Mouse (Mus musculus) gastrocnemius, adult 2 months (tissue): ENCODE results near the gene Rc3h1. TPM values are rescaled to one million over a fixed set of nuclear protein-coding genes. Genes with fewer than 3 reads are reported as not detected.

Experiments used
- DNase-seq: peaks from one replicate; pipeline ENCODE4 v3.0.0; 2022
- H3K27ac ChIP-seq: fragments of 200-600 bp; 2 replicates; pipeline ENCODE4 v1.8.1; 2022; ENCODE audit warnings: mild to moderate bottlenecking
- H3K4me3 ChIP-seq: fragments of 200-600 bp; 2 replicates; pipeline ENCODE4 v1.8.1; 2022; ENCODE audit warnings: mild to moderate bottlenecking, moderate library complexity
- CTCF ChIP-seq: fragments of 200-600 bp; IDR thresholded peaks from 2 replicates; pipeline ENCODE4 v1.8.1; 2022; ENCODE audit warnings: antibody characterized with exemption, mild to moderate bottlenecking, moderate library complexity
- intact Hi-C: fragments of 180-260 bp; cut with DNase I; formaldehyde crosslinking; loops from one replicate; pipeline ENCODE4 v1.15.1; 2025
- total RNA-seq, 2 experiments: library from RNA; stranded (reverse); gene quantifications; 2 replicates each; pipeline ENCODE4 v1.2.3; 2021

Rc3h1 gene
- total RNA-seq, 2 experiments from 2014 or later = 31.0 to 32.5 TPM

DNA sequence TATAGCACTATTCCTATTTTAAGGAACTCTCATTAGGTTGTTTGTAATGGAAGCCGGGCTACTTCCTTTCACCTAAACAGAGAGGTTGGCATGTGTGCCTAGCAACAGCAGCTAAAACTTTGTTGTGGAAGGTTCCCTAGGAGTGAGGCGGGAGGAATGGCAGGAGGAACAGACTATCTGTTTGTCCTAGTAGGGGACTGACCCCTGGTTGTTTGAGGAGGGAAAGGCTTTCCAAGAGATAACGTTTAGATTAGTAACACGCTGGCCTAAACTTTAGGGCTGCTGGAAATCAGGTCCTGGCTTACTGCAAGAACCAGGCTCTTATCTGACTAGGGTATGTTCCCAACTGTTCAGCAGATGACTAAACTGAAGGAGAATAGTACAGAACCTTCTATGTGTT, 2.2 kb upstream of the Rc3h1 start:
- intact Hi-C loops = loop anchor here (10.0 kb wide), 1 partner anchor 709 kb away; the partner anchor contains the start of gene Mrps14
- DNase-seq = no peak
- TF ChIP-seq CTCF = no peak
- Histone ChIP-seq H3K27ac (no peak overlapping the region; the same call in 1 of the 2 replicates), H3K4me3 (no peak overlapping the region)

DNA sequence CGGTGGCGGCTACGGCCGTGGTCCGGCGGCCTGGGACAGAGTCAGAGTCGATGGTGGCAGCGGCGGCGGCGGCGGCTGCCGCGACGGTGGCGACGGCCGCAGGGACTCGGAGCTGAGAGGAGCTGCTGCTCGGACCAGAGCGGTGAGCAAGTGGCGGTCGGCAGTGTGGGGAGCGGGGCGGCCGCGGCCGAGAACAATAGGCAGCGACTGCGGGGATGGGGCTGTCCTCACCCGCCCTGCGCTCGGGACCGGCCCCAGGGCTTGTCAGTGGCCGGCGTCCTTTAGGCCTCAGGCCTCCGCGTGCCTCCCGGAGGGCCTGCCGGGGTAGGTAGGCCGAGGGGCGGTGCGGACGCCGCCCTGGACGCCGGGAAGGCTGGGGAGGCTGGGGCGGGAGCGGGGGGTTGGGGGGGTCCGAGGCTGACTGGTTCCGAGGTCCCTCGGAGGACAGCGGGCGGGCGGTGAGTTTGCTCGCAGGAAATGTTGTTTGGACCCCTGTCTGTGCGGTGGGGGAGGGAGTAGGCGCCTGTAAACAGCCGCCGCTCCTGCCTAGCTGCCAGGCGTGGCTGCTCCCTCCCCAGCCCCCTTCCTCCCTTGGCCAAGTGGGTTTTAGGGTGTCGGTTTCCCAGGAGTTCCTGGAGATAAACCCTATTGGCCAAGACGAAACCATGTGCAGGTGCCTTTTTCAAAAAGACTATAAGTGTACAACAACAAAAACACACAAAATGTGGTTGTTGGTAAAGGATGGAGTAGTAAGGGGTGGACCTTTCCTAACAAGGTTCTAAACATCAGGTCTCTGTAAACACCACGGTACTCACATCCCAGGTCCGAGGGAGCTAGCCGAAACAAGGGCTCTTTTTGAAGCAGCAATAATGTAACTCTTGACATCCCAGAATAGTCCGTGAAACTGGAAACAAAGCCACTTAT, 602 bp downstream of the Rc3h1 start:
- intact Hi-C loops = loop anchor here (5.0 to 10.0 kb wide), 2 partner anchors 130 to 712 kb away; partner anchors contain the start of gene Mrps14
- peak overlapping the region; percentile 81 for H3K4me3 ChIP-seq
- TF ChIP-seq CTCF = no peak
- DNase-seq = peak; percentile 81
- peak overlapping the region; percentile 99 for H3K27ac ChIP-seq

DNA sequence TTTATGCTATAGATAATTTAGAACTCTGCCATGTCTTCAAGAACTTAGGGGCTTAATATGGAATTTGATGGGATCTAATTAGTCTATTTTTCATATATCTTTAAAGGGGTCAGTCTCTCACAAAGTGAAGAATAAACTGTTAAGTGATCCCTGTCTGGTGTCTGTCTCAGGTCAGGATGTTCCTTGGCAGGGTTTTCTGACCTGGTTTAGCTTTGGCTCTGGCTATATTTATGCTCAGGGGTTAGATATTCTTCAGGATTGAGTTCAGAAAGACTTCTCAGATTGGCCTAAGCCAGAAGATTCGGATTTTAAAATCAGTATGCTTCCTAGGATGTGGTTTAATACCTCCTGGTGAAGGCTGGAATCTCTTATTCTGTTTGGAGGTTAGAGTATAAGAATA, 4.0 kb downstream of the Rc3h1 start:
- intact Hi-C loops = no loop called here
- no peak for TF ChIP-seq CTCF
- Histone ChIP-seq H3K27ac (peak overlapping the region; percentile 99), H3K4me3 (peak overlapping the region; percentile 81)
- DNase-seq = peak; percentile 38

DNA sequence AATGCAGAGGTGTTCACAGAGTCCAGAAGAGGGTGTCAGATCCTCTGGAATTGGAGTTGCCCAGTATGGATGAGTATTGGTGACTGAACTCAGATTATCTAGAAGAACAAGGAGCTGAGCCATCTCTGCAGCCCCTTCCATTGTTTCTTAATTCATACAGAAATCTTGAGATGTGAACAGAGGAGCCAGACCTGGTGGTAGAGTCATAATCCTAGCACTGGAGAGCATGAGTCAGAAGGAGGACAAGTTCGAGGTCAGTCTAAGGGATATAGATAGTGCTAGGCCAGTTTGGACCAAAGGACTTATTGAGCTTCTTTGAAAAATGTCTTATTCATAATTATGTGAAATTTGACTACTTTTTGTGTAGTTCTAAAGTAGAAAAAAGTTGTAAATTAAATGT, 4.6 kb downstream of the Rc3h1 start:
- no peak for DNase-seq
- intact Hi-C loops = no loop called here
- peak overlapping the region; percentile 81 for H3K4me3 ChIP-seq
- no peak for TF ChIP-seq CTCF
- peak overlapping the region; percentile 99 for H3K27ac ChIP-seq

DNA sequence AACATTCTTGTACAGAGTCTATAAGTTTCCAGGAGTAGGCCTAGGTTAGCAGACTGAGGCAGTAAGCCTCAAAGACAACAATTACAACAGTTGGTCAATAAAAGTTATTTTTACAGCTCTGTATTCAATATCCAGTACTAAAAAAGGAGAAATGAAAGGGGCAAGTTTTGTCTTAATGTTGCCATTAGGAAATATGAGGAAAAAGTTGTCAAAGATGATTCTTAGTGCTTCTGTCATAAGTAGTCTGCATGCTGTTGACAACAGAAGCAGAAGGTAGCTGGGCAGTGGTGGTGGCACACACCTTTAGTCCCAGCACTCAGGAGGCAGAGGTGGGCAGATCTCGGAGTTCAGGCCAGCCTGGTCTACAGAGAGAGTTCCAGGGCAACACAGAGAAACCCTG, 13.2 kb downstream of the Rc3h1 start:
- DNase-seq = no peak
- Histone ChIP-seq H3K4me3 (no peak overlapping the region), H3K27ac (peak overlapping the region; percentile 21; the same call in 1 of the 2 replicates)
- TF ChIP-seq CTCF = no peak
- intact Hi-C loops = no loop called here

DNA sequence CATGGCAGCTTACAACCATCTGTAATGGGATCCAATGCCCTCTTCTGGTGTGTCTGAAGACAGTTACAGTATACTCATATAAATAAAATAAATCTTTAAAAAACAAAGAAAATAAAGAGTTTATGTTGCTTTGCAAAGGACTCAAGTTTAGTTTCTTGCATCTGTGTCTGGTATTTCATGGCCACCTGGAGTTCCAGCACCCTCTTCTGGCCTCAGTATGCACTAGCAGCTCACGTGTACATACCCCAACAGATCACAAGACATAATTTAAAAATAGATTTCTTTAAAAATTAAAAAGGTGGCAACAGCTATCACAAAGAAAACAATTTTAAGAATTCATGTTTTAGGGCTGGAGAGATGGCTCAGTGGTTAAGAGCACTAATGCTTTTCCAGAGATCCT, 15.7 kb downstream of the Rc3h1 start:
- H3K27ac ChIP-seq = no peak overlapping the region
- no peak for DNase-seq
- peak; percentile 43 for TF ChIP-seq CTCF
- H3K4me3 ChIP-seq = no peak overlapping the region
- intact Hi-C loops = no loop called here

DNA sequence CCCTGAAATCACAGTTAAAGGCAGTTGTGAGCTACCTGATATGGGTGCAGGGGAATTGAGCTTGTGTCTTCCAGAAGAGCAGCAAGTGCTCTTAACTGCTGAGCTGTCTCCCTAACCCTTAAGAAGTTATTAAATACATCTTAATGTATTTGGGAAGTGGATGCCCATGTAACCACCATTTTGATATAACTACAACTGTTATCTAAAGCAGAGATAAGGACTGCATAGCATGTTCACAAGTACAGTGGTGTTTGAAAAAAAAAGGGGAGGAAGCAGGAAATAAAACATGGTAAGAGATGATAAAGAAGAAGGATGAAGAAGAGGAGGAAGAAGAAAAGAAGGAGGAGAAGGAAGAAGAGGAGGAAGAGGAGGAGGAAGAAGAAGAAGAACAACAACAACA, 25.1 kb downstream of the Rc3h1 start:
- Histone ChIP-seq H3K27ac (peak overlapping the region; percentile 10; the same call in 1 of the 2 replicates), H3K4me3 (no peak overlapping the region)
- no peak for TF ChIP-seq CTCF
- DNase-seq = no peak
- intact Hi-C loops = loop anchor here (5.0 kb wide), 1 partner anchor 174 kb away; no protein-coding TSS in a partner anchor

DNA sequence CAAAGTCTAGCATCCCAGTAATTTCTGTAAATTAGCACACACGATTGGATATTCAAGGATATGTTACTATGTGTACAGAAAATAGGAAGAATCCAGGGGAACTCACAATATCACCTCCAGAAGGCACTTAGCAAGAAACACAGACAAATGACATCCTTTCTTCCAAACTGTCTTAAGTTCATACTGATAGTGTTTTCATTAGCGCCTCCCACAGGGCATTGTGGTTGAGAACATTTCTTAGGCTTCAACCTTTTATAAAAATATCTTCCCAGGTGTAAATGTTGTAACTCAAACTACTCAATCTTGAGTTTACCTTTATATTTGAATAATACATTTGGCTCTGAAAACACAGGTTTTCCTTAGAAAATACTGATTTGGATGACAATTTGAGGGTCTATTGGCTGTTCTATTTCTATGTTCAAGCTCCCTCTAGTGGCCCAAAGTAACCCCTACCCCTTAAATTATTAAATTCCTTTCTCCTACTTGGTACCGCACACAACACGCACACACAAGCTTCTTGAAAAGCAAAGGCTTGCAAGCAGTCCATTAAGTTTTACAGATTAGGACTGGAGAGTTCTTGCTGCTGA, 27.8 kb downstream of the Rc3h1 start:
- no peak for DNase-seq
- intact Hi-C loops = loop anchor here (2.0 to 5.0 kb wide), 3 partner anchors 79 to 177 kb away; partner anchors contain the start of gene Rabgap1l
- H3K27ac ChIP-seq = no peak overlapping the region; the same call in 1 of the 2 replicates

DNA sequence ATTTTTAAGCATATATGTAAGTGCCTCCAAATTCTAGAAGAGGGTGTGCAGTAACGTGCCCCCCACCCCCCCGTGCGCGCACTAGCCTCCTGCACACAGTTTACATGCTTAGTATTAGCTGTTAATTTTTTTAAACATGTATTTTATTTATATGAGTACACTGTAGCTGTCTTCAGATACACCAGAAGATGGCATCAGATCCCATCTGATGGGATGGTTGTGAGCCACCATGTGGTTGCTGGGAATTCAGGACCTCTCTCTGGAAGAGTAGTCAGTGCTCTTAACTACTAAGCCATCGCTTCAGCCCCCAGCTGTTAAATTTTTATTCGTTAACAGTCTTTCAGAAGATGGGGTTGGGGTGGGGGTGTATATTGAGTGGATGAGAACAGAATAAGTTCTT, 29.3 kb downstream of the Rc3h1 start:
- intact Hi-C loops = loop anchor here (2.0 to 5.0 kb wide), 3 partner anchors 81 to 193 kb away; partner anchors contain the start of gene Rabgap1l
- DNase-seq = no peak
- Histone ChIP-seq H3K27ac (peak overlapping the region; percentile 17; the same call in 1 of the 2 replicates), H3K4me3 (no peak overlapping the region)
- peak; percentile 51 for TF ChIP-seq CTCF

More for the DNA sequence above, 27.8 kb downstream of the Rc3h1 start:
- TF ChIP-seq CTCF = peak; percentile 73
- H3K4me3 ChIP-seq = no peak overlapping the region

DNA sequence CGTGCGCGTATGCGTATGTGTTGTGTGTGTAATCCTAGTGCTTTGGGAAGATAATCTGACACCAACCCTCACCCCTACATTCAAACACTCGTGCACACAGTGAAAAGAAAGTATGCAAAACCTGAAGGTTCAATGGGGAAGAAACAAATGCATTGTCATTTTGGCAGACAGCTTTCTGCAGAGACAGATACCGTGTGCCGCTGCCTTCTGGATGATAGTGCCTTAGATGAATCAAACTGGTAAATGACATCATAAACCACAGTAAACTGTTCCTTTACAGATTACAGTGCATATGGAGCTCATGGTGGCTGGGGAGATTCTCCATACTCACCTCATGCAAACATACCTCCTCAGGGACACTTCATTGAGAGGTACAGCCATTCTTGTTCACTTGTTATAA, 57.0 kb downstream of the Rc3h1 start:
- no peak for DNase-seq
- no peak for TF ChIP-seq CTCF
- Histone ChIP-seq H3K4me3 (no peak overlapping the region), H3K27ac (no peak overlapping the region)
- intact Hi-C loops = no loop called here

DNA sequence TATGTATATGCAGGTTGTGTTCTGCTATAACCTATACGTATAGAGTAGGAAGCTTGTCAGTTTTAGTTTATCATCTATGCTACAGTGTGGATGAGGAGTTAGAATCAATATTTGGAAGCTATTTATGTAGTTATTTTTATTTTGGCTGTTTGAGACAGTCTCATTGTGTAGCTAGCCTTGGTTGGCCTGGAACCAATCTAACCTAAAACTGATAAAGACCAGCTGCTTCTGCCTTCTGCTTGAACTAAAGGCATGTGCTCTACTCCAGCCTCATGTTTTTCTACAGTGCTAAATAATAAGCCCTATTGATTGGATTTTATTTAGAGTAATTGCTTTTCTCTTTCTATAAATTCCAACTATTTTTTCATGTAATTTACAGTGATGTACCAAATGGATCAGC, 61.0 kb downstream of the Rc3h1 start:
- intact Hi-C loops = no loop called here
- H3K27ac ChIP-seq = no peak overlapping the region
- no peak for TF ChIP-seq CTCF
- no peak overlapping the region for H3K4me3 ChIP-seq
- DNase-seq = no peak

DNA sequence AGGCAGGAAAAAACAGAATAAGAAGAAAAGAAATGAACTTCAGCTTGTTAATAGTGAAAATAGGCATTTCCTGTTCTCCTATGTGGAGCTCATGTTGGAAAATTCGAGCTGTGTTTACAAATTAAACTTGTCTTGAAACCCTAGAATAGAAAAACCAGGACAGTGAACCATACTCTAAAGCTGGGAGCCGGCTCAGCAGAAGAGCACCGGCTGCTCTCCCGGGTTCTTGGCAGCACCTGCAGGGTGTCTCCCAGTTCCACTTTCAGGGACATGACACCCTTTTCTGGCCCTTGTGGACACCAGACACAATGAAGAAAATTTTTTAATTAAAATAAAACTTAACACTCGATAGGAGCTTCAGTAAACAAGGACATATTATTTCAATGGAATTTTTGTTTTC, 62.4 kb downstream of the Rc3h1 start:
- intact Hi-C loops = no loop called here
- no peak for TF ChIP-seq CTCF
- H3K27ac ChIP-seq = peak overlapping the region; percentile 69
- no peak overlapping the region for H3K4me3 ChIP-seq
- peak; percentile 62 for DNase-seq
